Comparison of ENCODE assay signal across 9 mouse cellular contexts in the genomic region with DNA sequence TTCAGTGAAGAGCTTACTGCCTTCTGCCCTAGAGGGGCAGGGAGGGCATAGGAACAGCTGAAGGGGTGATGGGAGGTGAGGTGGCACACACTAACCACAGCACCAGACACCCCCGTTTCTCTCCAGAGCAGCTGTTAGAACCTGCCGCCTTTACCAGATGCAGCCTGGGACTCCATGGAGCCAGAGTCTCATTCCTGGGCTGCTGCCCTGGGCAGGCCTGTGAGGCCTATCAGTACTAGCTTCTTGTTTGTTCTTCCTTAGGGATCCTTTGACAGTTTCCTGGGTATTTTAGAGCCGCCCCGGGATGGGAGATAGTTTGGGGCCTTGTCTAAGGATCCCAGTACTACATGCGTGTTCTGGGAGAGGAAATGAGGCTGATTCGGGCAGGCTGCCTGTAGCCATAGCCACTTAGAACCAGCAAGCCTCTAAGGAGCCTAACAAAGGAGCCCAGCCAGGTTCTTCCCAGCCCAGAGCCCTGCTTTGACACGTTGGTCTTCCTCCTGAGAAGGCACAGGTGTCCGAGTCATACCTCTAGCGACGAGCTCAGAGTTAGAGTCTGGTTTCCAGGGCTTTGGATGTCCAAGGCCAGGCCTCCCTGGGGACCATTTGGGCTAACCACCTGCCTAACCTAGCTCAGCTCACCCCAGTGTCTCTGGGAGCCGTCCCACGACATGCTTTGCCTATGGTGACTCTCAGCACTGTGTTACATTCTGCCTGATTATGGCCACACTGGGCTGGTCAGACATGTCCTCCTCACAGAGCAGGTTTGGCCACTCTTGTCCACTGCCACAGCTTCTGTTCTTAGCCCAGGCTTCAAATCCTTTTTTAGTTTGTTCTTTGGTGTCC. TPM values are rescaled to one million over a fixed set of nuclear protein-coding genes. Genes with fewer than 3 reads are reported as not detected.
DNase-seq lines count a peak whose midpoint lies in the region; ATAC-seq and TF ChIP-seq lines count a peak whose summit lies in the region.
"Had no signal": no experiment of that assay in that cellular context is flagged by ENCODE, and none has a peak within 500 bp of the region (broad histone marks: within the 10 kb centered on the region; RNA-seq: fewer than 3 reads in every experiment).

No protein-coding gene starts in this region.

- H3K9ac ChIP-seq in kidney, postnatal 0 days (ENCODE audit: low read depth, low read length), result no peak overlapping the region
- peak overlapping the region; percentile 73 for H3K9ac ChIP-seq in heart, embryonic 12.5 days
- no peak overlapping the region for H3K9ac ChIP-seq in limb, embryonic 15.5 days

- no peaks in the 10 kb centered on the region for H3K27me3 ChIP-seq in kidney, postnatal 0 days (ENCODE audit: insufficient read depth, low read length)
- no peaks in the 10 kb centered on the region for H3K27me3 ChIP-seq in heart, embryonic 12.5 days (replicated peaks)
- H3K27me3 ChIP-seq in limb, embryonic 15.5 days, result no peaks in the 10 kb centered on the region

- H3K4me2 ChIP-seq in kidney, postnatal 0 days (ENCODE audit: low read length), result no peak overlapping the region
- peak overlapping the region; percentile 61 for H3K4me2 ChIP-seq in heart, embryonic 12.5 days
- H3K4me2 ChIP-seq in limb, embryonic 15.5 days, result no peak overlapping the region

- H3K27ac ChIP-seq in kidney, postnatal 0 days, result peak overlapping the region; percentile 3; the same call in 1 of the 2 replicates
- H3K27ac ChIP-seq in brown adipose tissue, adult 24 weeks (replicated peaks; ENCODE audit: low read depth, low read length), result peak overlapping the region; percentile 95
- H3K27ac ChIP-seq in heart, embryonic 12.5 days (ENCODE audit: poor library complexity, severe bottlenecking), result peak overlapping the region; percentile 97
- H3K27ac ChIP-seq in limb, embryonic 15.5 days, result peak overlapping the region; percentile 75

- WGBS in kidney, postnatal 0 days, result 68% methylated on average over 12 of the region's 12 CpGs
- 54% methylated on average over 12 of the region's 12 CpGs for WGBS in heart, embryonic 12.5 days
- WGBS in limb, embryonic 15.5 days, result 70% methylated on average over 12 of the region's 12 CpGs

- no peak for TF ChIP-seq CTCF in kidney, postnatal 0 days (IDR thresholded peaks at IDR 0.05; ENCODE audit: low read depth)

- H3K36me3 ChIP-seq in kidney, postnatal 0 days (ENCODE audit: insufficient read depth, low read length), result 0 out of 2 replicates have a peak, but pooled peaks cover 7% of the 10 kb centered on the region
- H3K36me3 ChIP-seq in heart, embryonic 12.5 days, result peaks cover 28% of the 10 kb centered on the region
- peaks cover 11% of the 10 kb centered on the region for H3K36me3 ChIP-seq in limb, embryonic 15.5 days
- H3K36me3 ChIP-seq: G1E had no signal

- intact Hi-C loops in left cerebral cortex, postnatal 25 days (cut with DNase I), result no loop called here

- no peak for ATAC-seq in kidney, postnatal 0 days (replicated peaks; ENCODE audit: low FRiP score, low read depth)
- no peak for ATAC-seq in heart, embryonic 12.5 days (ENCODE audit: insufficient number of reproducible peaks, low FRiP score)
- ATAC-seq in limb, embryonic 15.5 days (ENCODE audit: insufficient number of reproducible peaks, low FRiP score, low TSS enrichment, low read depth), result no peak

- H3K4me1 ChIP-seq in kidney, postnatal 0 days (replicated peaks; ENCODE audit: insufficient read depth, low read length), result no peaks in the 10 kb centered on the region
- H3K4me1 ChIP-seq in brown adipose tissue, adult 24 weeks (ENCODE audit: control insufficient read depth, insufficient read depth, insufficient read length, low read length), result peaks cover 43% of the 10 kb centered on the region
- H3K4me1 ChIP-seq in heart, embryonic 12.5 days (replicated peaks), result peaks cover 88% of the 10 kb centered on the region
- H3K4me1 ChIP-seq in limb, embryonic 15.5 days, result peaks cover 48% of the 10 kb centered on the region

- no peak for DNase-seq in kidney, postnatal 0 days (ENCODE audit: low spot score)
- DNase-seq in kidney, postnatal 25 days, result no peak
- DNase-seq in urinary bladder, postnatal 4 days (ENCODE audit: low spot score in 2 of 2), result no peak
- no peak for DNase-seq in spleen, postnatal 10 days (ENCODE audit: low spot score in 2 of 2)
- DNase-seq in left cerebral cortex, postnatal 25 days (ENCODE audit: low spot score in 2 of 2), result no peak

- no peak overlapping the region for H3K4me3 ChIP-seq in kidney, postnatal 0 days (replicated peaks; ENCODE audit: low read depth, low read length)
- peak overlapping the region; percentile 45 for H3K4me3 ChIP-seq in brown adipose tissue, adult 24 weeks (ENCODE audit: insufficient read depth, low read depth, low read length)
- peak overlapping the region; percentile 32; the same call in 1 of the 2 replicates for H3K4me3 ChIP-seq in heart, embryonic 12.5 days
- H3K4me3 ChIP-seq in limb, embryonic 15.5 days, result no peak overlapping the region

- H3K9me3 ChIP-seq in kidney, postnatal 0 days (replicated peaks; ENCODE audit: low read length), result no peaks in the 10 kb centered on the region
- H3K9me3 ChIP-seq in heart, embryonic 12.5 days (replicated peaks), result no peaks in the 10 kb centered on the region
- no peaks in the 10 kb centered on the region for H3K9me3 ChIP-seq in limb, embryonic 15.5 days
- H3K9me3 ChIP-seq: G1E had no signal

RNA-seq across cellular contexts. Expression of gene Pik3c2b, which starts 24.0 kb away (rescaled TPM):
- 3.0 and 3.2 TPM in 2 replicates for polyA plus RNA-seq in kidney, postnatal 0 days (2015; fragmentation: Nextera tagmentation; extraction: Ambion mirVana)
- 1.1 and 1.5 TPM in 2 replicates for polyA plus RNA-seq in brown adipose tissue, adult 24 weeks (2012; ENCODE audit: insufficient read depth, insufficient read length, missing spikeins)
- 11.5 and 11.7 TPM in 2 replicates for polyA plus RNA-seq in heart, embryonic 12.5 days (2016; fragmentation: Nextera tagmentation; extraction: Ambion mirVana)
- 6.8 and 7.5 TPM in 2 replicates for polyA plus RNA-seq in limb, embryonic 15.5 days (2015; fragmentation: Nextera tagmentation; extraction: Ambion mirVana)
- 10 to 100 TPM; 12.8 to 18.2 TPM for total RNA-seq in left cerebral cortex, postnatal 25 days (2021)
- polyA plus RNA-seq: G1E had no signal

RNA-seq across cellular contexts. Expression of gene Mdm4, which starts 39.1 kb away (rescaled TPM):
- 16.7 and 17.5 TPM in 2 replicates for polyA plus RNA-seq in kidney, postnatal 0 days (2015; fragmentation: Nextera tagmentation; extraction: Ambion mirVana)
- polyA plus RNA-seq in brown adipose tissue, adult 24 weeks (2012; ENCODE audit: insufficient read depth, insufficient read length, missing spikeins), result 12.0 and 13.5 TPM in 2 replicates
- polyA plus RNA-seq in heart, embryonic 12.5 days (2016; fragmentation: Nextera tagmentation; extraction: Ambion mirVana), result 31.3 and 35.5 TPM in 2 replicates
- 32.2 and 35.9 TPM in 2 replicates for polyA plus RNA-seq in limb, embryonic 15.5 days (2015; fragmentation: Nextera tagmentation; extraction: Ambion mirVana)
- 10 to 100 TPM; 73.9 to 92.0 TPM for total RNA-seq in left cerebral cortex, postnatal 25 days (2021)

Comparison
In these comparisons a context has a peak if more than half of its experiments do, and no peak if none do; other contexts are left out.
1. H3K27ac ChIP-seq: peak in every context shown above with its lines; median percentile 97 in heart, embryonic 12.5 days; 95 in brown adipose tissue, adult 24 weeks; 75 in limb, embryonic 15.5 days; 3 in kidney, postnatal 0 days.
2. H3K4me3 ChIP-seq: peak in brown adipose tissue, adult 24 weeks (single experiment) and heart, embryonic 12.5 days (single experiment); none in kidney, postnatal 0 days (single experiment) and limb, embryonic 15.5 days (single experiment).